Mouse (Mus musculus): ENCODE results near the gene Cd247. TPM values are rescaled to one million over a fixed set of nuclear protein-coding genes. Genes with fewer than 3 reads are reported as not detected.
"Not testable (repeated sequence)": the region's sequence is repeated elsewhere in the genome, so short reads cannot be mapped to it uniquely, and the experiment has no call there.

The Cd247 gene
- polyA plus RNA-seq, 1 experiment from 2014 or later, result 1.3 TPM

DNA sequence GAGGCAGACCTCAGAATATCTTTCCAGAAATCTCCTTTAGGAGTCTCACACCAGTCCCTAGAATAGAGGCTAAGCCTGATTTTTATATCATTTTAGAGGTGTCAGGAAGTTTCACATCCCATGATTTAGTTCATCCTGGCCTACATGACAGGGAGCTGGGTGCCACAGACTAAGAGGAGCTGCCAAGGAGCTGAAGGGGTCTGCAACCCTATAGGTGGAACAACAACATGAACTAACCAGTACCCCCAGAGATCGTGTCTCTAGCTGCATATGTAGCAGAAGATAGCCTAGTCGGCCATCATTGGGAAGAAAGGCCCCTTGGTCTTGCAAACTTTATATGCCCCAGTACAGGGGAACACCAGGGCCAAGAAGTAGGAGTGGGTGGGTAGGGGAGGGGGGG lies 26.0 kb upstream of the Cd247 start:
- 68% methylated on average over 2 of the region's 2 CpGs for WGBS
- DNase-seq (ENCODE audit: low spot score); H3K27ac ChIP-seq (ENCODE audit: low read depth, low read length); H3K27me3 ChIP-seq (ENCODE audit: control insufficient read depth, insufficient read depth, low read length); H3K9ac ChIP-seq (ENCODE audit: low read depth, low read length); H3K36me3 ChIP-seq (ENCODE audit: control insufficient read depth, insufficient read depth, low read length); H3K9me3 ChIP-seq (ENCODE audit: control insufficient read depth, low read length); H3K4me2 ChIP-seq (replicated peaks; ENCODE audit: low read depth, low read length); H3K4me1 ChIP-seq (replicated peaks; ENCODE audit: control insufficient read depth, insufficient read depth, low read length); H3K4me3 ChIP-seq (ENCODE audit: low read depth, low read length): not testable (repeated sequence)
- ATAC-seq (ENCODE audit: low FRiP score), result peak; percentile 2; the same call in 1 of the 2 replicates

DNA sequence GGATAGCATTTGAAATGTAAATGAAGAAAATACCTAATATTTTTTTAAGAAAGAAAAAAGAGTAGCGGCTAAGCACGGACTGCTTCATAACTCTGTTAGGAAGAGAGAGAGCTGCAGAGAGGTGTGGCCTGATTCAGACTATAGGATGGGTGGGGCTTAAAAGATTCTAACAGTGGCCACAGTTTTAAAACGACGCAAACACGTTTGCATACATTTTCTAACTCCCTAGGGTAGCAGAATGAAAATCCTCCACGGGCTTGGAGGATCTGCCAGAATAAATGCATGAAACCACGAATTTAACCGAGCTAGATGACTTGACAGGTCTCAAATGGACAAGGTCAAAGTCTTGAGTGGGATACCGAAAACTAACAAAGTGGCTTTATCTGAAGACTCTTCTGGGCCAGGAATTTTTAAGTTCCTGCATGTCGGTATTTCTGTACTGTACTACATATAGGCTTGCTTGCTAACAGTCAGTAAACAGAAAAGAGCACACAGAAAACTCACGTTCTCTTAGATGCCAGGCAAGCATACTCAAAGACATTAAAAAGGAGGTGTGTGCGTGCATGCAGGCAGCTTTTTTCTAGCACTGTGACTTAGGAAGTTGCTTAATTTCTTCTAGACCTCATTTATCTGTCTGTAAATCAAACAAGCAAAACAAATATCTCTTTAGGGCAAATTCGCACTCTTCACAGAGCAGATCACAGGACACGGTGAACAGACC lies 25.4 kb upstream of the Cd247 start:
- Histone ChIP-seq H3K9me3 (ENCODE audit: control insufficient read depth, low read length) (no peaks in the 10 kb centered on the region), H3K27ac (ENCODE audit: low read depth, low read length) (no peak overlapping the region), H3K9ac (ENCODE audit: low read depth, low read length) (no peak overlapping the region), H3K4me1 (replicated peaks; ENCODE audit: control insufficient read depth, insufficient read depth, low read length) (no peaks in the 10 kb centered on the region), H3K27me3 (ENCODE audit: control insufficient read depth, insufficient read depth, low read length) (peaks cover 3% of the 10 kb centered on the region; the same call in 1 of the 2 replicates), H3K36me3 (ENCODE audit: control insufficient read depth, insufficient read depth, low read length) (no peaks in the 10 kb centered on the region), H3K4me3 (ENCODE audit: low read depth, low read length) (no peak overlapping the region), H3K4me2 (replicated peaks; ENCODE audit: low read depth, low read length) (peak overlapping the region; percentile 12)
- peak; percentile 26 for ATAC-seq (ENCODE audit: low FRiP score)
- DNase-seq (ENCODE audit: low spot score), result no peak
- 37% methylated on average over 14 of the region's 14 CpGs for WGBS

DNA sequence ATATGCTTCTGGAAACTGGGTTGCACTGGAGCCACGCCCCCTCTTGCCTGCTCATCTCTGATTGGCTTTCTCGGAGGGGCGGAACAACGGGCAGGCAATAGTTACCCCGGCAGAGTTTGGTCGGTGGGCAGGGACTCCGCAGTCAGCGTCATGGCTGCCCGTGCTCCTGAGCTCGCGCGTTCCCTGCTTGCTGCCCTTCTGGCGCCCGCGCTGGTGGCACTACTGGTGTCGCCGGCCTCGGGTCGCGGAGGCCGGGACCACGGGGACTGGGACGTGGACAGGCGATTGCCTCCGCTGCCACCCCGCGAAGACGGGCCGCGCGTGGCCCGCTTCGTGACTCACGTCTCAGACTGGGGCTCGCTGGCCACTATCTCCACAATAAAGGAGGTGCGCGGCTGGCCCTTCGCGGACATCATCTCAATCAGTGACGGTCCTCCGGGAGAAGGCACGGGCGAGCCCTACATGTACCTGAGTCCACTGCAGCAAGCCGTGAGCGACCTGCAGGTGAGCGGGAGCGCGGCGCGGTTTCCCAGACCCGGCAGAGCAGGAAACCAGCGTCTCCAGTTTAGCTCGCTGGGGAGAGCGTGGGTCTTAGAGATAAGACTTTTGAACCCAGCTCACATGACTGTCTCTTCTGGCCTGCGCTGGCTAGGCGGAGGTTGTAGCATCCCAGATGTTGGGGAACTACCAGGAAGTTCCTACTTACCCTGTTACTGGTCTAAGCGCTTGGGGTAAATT lies 24.7 kb upstream of the Cd247 start, which contains the start of gene Creg1:
Gene Creg1, plus strand, starts transcription at position 112 of the 738 bp plus-strand sequence.
- peak within 1 kb of the TSS; percentile 68 for H3K4me3 ChIP-seq (ENCODE audit: low read depth, low read length)
- H3K4me2 ChIP-seq (replicated peaks; ENCODE audit: low read depth, low read length), result peak within 1 kb of the TSS; percentile 85
- ATAC-seq (ENCODE audit: low FRiP score) (peak; percentile 99), DNase-seq (ENCODE audit: low spot score) (peak; percentile 90)
- H3K27ac ChIP-seq (ENCODE audit: low read depth, low read length), result no peak within 1 kb of the TSS
- peaks cover 3% of the 10 kb centered on the region; the same call in 1 of the 2 replicates for H3K27me3 ChIP-seq (ENCODE audit: control insufficient read depth, insufficient read depth, low read length)
- H3K9ac ChIP-seq (ENCODE audit: low read depth, low read length), result peak within 1 kb of the TSS; percentile 63
- H3K36me3 ChIP-seq (ENCODE audit: control insufficient read depth, insufficient read depth, low read length), result no peaks in the 10 kb centered on the region
- H3K9me3 ChIP-seq (ENCODE audit: control insufficient read depth, low read length), result no peaks in the 10 kb centered on the region
- H3K4me1 ChIP-seq (replicated peaks; ENCODE audit: control insufficient read depth, insufficient read depth, low read length), result no peaks in the 10 kb centered on the region
- WGBS, result under 1% methylated on average over 57 of the region's 57 CpGs

DNA sequence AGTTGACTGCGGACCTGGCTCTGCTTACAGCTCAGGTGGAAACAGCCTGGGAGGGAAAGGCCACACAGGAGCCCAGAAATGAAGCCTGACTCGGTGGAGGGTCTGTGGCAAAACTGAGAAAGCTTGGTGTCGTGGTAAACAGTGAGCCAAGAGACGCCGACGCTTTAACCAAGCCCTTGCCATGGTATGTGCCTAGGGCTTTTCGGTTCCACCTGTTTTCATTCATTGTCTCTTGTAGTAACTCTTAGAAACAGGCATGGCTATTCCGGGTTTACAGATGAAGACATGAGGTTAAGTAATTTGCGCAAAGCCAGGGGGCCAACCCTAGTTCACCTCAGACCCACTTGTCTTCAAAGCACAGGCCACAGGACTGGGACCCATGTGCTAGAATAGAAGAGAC lies 23.9 kb upstream of the Cd247 start:
- WGBS, result 59% methylated on average over 9 of the region's 9 CpGs
- no peak overlapping the region for H3K9ac ChIP-seq (ENCODE audit: low read depth, low read length)
- H3K36me3 ChIP-seq (ENCODE audit: control insufficient read depth, insufficient read depth, low read length), result no peaks in the 10 kb centered on the region
- DNase-seq (ENCODE audit: low spot score), result no peak
- peaks cover 3% of the 10 kb centered on the region; the same call in 1 of the 2 replicates for H3K27me3 ChIP-seq (ENCODE audit: control insufficient read depth, insufficient read depth, low read length)
- no peaks in the 10 kb centered on the region for H3K4me1 ChIP-seq (replicated peaks; ENCODE audit: control insufficient read depth, insufficient read depth, low read length)
- H3K4me2 ChIP-seq (replicated peaks; ENCODE audit: low read depth, low read length), result peak overlapping the region; percentile 85; the same call in 1 of the 2 replicates
- no peak for ATAC-seq (ENCODE audit: low FRiP score)
- H3K9me3 ChIP-seq (ENCODE audit: control insufficient read depth, low read length), result no peaks in the 10 kb centered on the region
- peak overlapping the region; percentile 68 for H3K4me3 ChIP-seq (ENCODE audit: low read depth, low read length)
- H3K27ac ChIP-seq (ENCODE audit: low read depth, low read length), result no peak overlapping the region

DNA sequence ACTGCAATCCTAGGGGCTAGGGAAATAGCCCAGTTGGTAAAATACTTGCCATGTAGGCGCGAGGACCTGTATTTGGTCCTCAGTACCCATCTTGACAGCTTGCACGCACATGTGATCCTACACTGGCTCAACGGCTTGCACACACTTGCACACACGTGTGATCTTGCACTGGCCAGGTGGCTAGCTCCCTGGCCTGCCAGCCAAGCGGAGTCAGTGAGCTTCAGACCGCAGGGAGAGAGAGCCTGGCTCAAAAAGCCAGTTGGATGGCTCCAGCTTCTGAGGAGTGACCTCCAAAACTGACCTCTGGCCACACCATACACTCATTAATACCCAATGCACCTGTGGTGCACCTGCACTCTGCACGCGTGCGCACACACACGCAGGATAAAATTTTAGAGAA lies 23.4 kb upstream of the Cd247 start:
- 83% methylated on average over 11 of the region's 11 CpGs for WGBS
- DNase-seq (ENCODE audit: low spot score) (no peak), ATAC-seq (ENCODE audit: low FRiP score) (no peak)
- Histone ChIP-seq H3K27ac (ENCODE audit: low read depth, low read length) (no peak overlapping the region), H3K36me3 (ENCODE audit: control insufficient read depth, insufficient read depth, low read length) (no peaks in the 10 kb centered on the region), H3K27me3 (ENCODE audit: control insufficient read depth, insufficient read depth, low read length) (peaks cover 3% of the 10 kb centered on the region; the same call in 1 of the 2 replicates), H3K9ac (ENCODE audit: low read depth, low read length) (no peak overlapping the region), H3K4me2 (replicated peaks; ENCODE audit: low read depth, low read length) (no peak overlapping the region), H3K9me3 (ENCODE audit: control insufficient read depth, low read length) (no peaks in the 10 kb centered on the region), H3K4me3 (ENCODE audit: low read depth, low read length) (no peak overlapping the region), H3K4me1 (replicated peaks; ENCODE audit: control insufficient read depth, insufficient read depth, low read length) (no peaks in the 10 kb centered on the region)

DNA sequence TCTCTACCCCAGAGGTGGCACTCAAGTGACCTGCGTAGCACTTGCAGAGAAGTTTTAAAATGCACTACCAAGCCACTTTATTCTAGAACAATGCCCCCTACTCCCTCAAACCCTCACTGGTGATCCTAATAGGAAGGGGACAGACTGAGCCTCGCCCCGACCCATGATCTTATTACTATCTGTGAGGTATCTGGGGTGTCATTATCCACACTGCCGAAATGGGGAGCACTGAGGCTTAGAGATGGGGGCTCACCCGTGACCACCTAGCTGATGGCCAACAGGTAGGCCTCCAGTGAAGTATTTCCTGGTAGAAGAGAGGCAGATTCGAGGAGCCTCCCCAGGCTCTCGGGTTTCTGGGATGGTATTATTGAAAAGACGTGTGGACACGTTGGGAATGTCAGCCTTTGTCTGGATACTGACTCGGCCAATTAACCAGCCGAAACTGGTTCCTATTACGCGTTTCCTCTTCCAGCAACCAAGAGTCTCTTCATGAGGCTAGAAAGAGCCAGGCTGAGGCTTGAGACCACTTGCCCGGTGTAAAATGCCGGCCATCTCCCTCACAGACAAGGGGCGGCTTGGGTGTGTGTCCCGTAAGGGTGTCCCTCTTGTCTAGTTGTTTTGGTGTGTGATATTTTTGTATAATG lies 22.7 kb upstream of the Cd247 start:
- no peaks in the 10 kb centered on the region for H3K9me3 ChIP-seq (ENCODE audit: control insufficient read depth, low read length)
- DNase-seq (ENCODE audit: low spot score) (no peak), ATAC-seq (ENCODE audit: low FRiP score) (no peak)
- 84% methylated on average over 17 of the region's 17 CpGs for WGBS
- peaks cover 3% of the 10 kb centered on the region; the same call in 1 of the 2 replicates for H3K27me3 ChIP-seq (ENCODE audit: control insufficient read depth, insufficient read depth, low read length)
- H3K4me2 ChIP-seq (replicated peaks; ENCODE audit: low read depth, low read length), result no peak overlapping the region
- H3K27ac ChIP-seq (ENCODE audit: low read depth, low read length), result no peak overlapping the region
- H3K4me1 ChIP-seq (replicated peaks; ENCODE audit: control insufficient read depth, insufficient read depth, low read length), result no peaks in the 10 kb centered on the region
- no peak overlapping the region for H3K4me3 ChIP-seq (ENCODE audit: low read depth, low read length)
- no peaks in the 10 kb centered on the region for H3K36me3 ChIP-seq (ENCODE audit: control insufficient read depth, insufficient read depth, low read length)
- H3K9ac ChIP-seq (ENCODE audit: low read depth, low read length), result no peak overlapping the region

DNA sequence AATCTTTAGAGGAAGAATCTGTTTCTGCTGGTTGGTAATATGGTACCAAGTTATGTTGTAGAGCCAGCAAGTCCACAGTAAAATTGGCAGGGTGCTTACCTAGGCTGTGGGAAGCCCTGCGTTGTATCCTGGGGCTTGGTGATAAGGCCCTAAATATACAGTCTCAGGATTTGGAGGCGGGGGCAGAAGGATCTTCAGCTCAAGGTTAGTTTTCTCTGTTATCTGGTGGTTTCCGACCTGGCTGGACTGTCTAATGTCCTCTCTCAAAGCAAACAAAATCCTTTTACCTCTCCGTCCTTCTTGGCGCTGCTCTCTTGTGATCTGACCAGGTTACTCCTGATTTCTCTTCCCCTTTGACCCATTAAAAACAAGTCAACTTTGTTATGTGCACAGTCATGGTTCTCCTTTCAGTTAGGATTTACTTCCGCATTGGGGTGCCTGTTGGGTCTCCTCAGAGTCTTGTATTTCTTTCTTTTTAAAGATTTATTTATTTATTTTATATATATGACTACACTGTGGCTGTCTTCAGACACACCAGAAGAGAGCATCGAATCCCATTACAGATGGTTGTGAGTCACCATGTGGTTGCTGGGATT lies 22.1 kb upstream of the Cd247 start:
- Histone ChIP-seq H3K4me1 (replicated peaks; ENCODE audit: control insufficient read depth, insufficient read depth, low read length) (no peaks in the 10 kb centered on the region), H3K9ac (ENCODE audit: low read depth, low read length) (no peak overlapping the region), H3K27me3 (ENCODE audit: control insufficient read depth, insufficient read depth, low read length) (peaks cover 3% of the 10 kb centered on the region; the same call in 1 of the 2 replicates), H3K9me3 (ENCODE audit: control insufficient read depth, low read length) (no peaks in the 10 kb centered on the region), H3K27ac (ENCODE audit: low read depth, low read length) (no peak overlapping the region), H3K4me2 (replicated peaks; ENCODE audit: low read depth, low read length) (no peak overlapping the region), H3K36me3 (ENCODE audit: control insufficient read depth, insufficient read depth, low read length) (no peaks in the 10 kb centered on the region), H3K4me3 (ENCODE audit: low read depth, low read length) (no peak overlapping the region)
- WGBS, result 92% methylated on average over 7 of the region's 7 CpGs
- ATAC-seq (ENCODE audit: low FRiP score) (no peak), DNase-seq (ENCODE audit: low spot score) (no peak)

DNA sequence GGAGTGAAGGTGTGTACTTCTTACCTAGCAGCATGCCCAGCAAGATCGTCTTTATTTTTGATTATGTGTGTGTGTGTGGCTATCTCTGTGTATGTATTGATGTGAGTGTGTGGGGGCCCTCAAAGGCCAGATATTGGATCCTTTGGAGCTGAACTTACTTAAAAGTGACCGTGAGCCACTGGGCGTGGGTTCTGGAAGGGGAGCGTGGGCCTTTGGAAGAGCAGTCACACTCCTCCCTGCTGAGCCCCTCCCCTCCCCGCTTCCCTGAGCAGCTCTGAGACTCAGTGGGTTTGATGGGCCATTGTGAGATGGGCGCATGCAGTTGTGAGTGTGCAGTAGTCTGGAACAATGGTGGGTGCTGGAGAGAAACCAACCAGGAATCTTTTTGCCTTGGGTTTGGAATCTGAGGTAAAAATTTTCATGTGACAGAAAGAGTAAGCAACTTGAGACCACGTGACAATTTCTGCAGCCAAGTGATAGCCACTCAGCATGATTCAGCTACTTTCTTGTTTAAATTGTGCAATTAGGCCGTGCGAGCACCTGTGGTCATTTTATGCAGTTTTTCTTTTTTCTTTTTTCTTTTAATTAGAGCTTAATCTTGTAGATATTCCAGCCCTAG lies 19.5 kb upstream of the Cd247 start:
- Histone ChIP-seq H3K4me2 (replicated peaks; ENCODE audit: low read depth, low read length) (no peak overlapping the region), H3K27me3 (ENCODE audit: control insufficient read depth, insufficient read depth, low read length) (peaks cover 3% of the 10 kb centered on the region; the same call in 1 of the 2 replicates), H3K27ac (ENCODE audit: low read depth, low read length) (no peak overlapping the region), H3K4me1 (replicated peaks; ENCODE audit: control insufficient read depth, insufficient read depth, low read length) (no peaks in the 10 kb centered on the region), H3K36me3 (ENCODE audit: control insufficient read depth, insufficient read depth, low read length) (no peaks in the 10 kb centered on the region), H3K9ac (ENCODE audit: low read depth, low read length) (no peak overlapping the region), H3K9me3 (ENCODE audit: control insufficient read depth, low read length) (no peaks in the 10 kb centered on the region), H3K4me3 (ENCODE audit: low read depth, low read length) (no peak overlapping the region)
- ATAC-seq (ENCODE audit: low FRiP score), result no peak
- WGBS, result 80% methylated on average over 9 of the region's 9 CpGs
- no peak for DNase-seq (ENCODE audit: low spot score)
